Mouse (Mus musculus): ENCODE measurements around the gene Nedd9.

Gene Nedd9

GRCm38 (mm10) chr13:41453227-41454193 lies 33.7 kb downstream of the Nedd9 start:
- no peak for DNase-seq

GRCm38 (mm10) chr13:41450821-41451220 lies 36.3 kb downstream of the Nedd9 start:
- DNase-seq: no peak

GRCm38 (mm10) chr13:41449211-41449610 lies 38.0 kb downstream of the Nedd9 start:
- no peak for DNase-seq

- DNase-seq: no peak
Measured at GRCm38 (mm10) chr13:41447209-41447608, 40.0 kb downstream of the Nedd9 start.

- DNase-seq: no peak
Measured at GRCm38 (mm10) chr13:41446591-41446990, 40.6 kb downstream of the Nedd9 start.

- no peak for DNase-seq
Measured at GRCm38 (mm10) chr13:41445067-41445808, 41.9 kb downstream of the Nedd9 start.

- DNase-seq: no peak
Measured at GRCm38 (mm10) chr13:41444230-41444629, 42.9 kb downstream of the Nedd9 start.

- no peak for DNase-seq
Measured at GRCm38 (mm10) chr13:41442145-41442544, 45.0 kb downstream of the Nedd9 start.

GRCm38 (mm10) chr13:41440205-41440604 lies 47.0 kb downstream of the Nedd9 start:
- DNase-seq: no peak

GRCm38 (mm10) chr13:41437390-41437789 lies 49.8 kb downstream of the Nedd9 start:
- DNase-seq: no peak

- DNase-seq: no peak
Measured at GRCm38 (mm10) chr13:41436731-41437130, 50.4 kb downstream of the Nedd9 start.

GRCm38 (mm10) chr13:41433201-41433600 lies 54.0 kb downstream of the Nedd9 start:
- DNase-seq: no peak

- DNase-seq: no peak
Measured at GRCm38 (mm10) chr13:41431795-41432194, 55.4 kb downstream of the Nedd9 start.

- DNase-seq: no peak
Measured at GRCm38 (mm10) chr13:41427046-41427445, 60.1 kb downstream of the Nedd9 start.

GRCm38 (mm10) chr13:41423463-41424074 lies 63.6 kb downstream of the Nedd9 start:
- DNase-seq: no peak

- DNase-seq: no peak
Measured at GRCm38 (mm10) chr13:41422581-41422980, 64.6 kb downstream of the Nedd9 start.

- no peak for DNase-seq
Measured at GRCm38 (mm10) chr13:41420376-41420775, 66.8 kb downstream of the Nedd9 start.

- no peak for DNase-seq
Measured at GRCm38 (mm10) chr13:41418198-41418869, 68.8 kb downstream of the Nedd9 start.

GRCm38 (mm10) chr13:41416065-41417016 lies 70.8 kb downstream of the Nedd9 start:
- DNase-seq: no peak

- no peak for DNase-seq
Measured at GRCm38 (mm10) chr13:41410191-41411074, 76.7 kb downstream of the Nedd9 start.

- DNase-seq: no peak
Measured at GRCm38 (mm10) chr13:41409291-41409690, 77.9 kb downstream of the Nedd9 start.

All from cerebellum, adult 8-10 months (tissue).